Mouse (Mus musculus): ENCODE results near the gene Gm8332.
"Not testable (repeated sequence)": the region's sequence is repeated elsewhere in the genome, so short reads cannot be mapped to it uniquely, and the experiment has no call there.

Gm8332 gene

DNA sequence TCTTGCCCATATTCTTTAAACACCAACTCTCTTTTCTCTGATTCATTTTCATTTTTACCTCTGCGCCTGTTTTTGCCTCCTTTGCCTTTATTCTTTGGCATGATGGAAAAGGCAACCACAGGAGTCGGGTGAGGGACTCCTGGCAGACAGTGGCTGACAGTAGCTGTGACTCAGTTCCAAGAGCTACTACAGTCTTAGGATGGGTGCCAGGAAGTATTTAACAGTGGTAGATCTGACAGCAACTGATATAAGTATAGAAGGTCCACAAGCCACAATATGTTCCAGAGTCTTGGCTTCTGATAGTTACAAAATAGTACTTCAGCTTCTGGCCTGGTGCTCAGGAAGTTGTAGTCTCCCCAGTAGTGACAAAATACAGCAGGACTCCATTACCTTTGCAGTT, at the start of gene Gm8332:
Gene Gm8332 (minus strand): TSS at position 101 of the 400 bp plus-strand sequence.
- not testable (repeated sequence) for DNase-seq (ENCODE audit: low spot score)

- not testable (repeated sequence) for DNase-seq (ENCODE audit: low spot score)
These were observed 47.3 kb upstream of the Gm8332 start for GRCm38 (mm10) chr12:88297171-88297570.

DNA sequence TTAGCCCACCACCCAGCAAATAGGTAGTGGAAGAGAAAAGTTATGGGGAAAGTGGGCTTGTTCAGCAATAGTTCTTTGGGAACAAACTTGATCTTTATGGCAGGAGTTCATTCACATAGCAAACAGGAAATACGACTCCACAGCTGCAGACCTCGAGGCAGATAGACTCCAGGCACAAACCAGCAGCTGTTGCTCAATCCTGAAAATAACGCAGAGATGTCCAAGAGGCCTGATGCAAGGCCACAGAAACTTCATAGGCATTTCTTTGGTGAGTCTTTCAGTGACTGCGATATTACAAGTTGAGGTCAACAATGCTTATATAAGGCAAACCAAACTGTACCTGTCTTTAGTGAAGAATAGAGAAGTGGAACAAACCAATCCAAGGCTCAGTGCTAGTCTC, 43.2 kb upstream of the Gm8332 start:
- DNase-seq (ENCODE audit: low spot score) = not testable (repeated sequence)

GRCm38 (mm10) chr12:88285224-88285623, 35.3 kb upstream of the Gm8332 start:
- DNase-seq (ENCODE audit: low spot score) = not testable (repeated sequence)

DNA sequence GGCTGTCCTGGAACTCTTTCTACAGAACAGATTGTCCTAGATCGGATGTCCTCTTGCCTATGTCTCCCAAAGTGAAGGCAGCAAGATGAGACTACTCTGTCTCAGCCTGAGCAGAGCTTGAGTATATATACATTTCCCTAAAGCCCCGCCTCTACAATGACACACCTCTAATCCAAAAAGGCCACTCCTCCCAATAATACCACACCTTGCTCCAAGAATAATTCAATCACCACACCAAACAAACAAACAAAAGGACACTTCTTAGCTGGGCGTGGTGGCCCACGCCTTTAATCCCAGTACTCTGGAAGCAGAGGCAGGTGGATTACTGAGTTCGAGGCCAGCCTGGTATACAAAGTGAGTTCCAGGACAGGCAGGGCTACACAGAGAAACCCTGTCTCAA, 24.5 kb upstream of the Gm8332 start, which contains the start of gene Gm5662:
Gene Gm5662 (minus strand): TSS at position 101 of the 400 bp plus-strand sequence.
- not testable (repeated sequence) for DNase-seq (ENCODE audit: low spot score)

DNA sequence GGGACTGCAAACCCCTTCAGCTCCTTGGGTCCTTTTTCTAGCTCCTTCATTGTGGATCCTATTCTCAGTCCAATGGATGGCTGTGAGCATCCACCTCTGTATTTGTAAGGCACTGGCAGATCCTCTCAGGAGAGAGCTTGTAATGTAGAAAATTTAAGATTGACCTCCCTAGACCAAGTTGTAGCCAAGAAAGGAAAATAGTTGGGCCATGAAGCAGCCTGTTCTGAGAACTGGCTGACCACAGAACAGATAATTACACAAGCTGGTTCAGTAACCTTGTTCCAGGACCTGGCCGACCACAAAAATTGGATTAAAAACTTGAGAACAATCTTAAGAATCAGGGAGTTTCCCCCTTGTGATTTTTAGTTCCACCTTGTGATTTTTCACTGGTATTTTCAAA, 7.3 kb upstream of the Gm8332 start:
- DNase-seq (ENCODE audit: low spot score) = no peak

- DNase-seq (ENCODE audit: low spot score) = not testable (repeated sequence)
These were observed 6.0 kb upstream of the Gm8332 start for GRCm38 (mm10) chr12:88255917-88256316.

- not testable (repeated sequence) for DNase-seq (ENCODE audit: low spot score)
These were observed 4.1 kb downstream of the Gm8332 start for GRCm38 (mm10) chr12:88245786-88246185.

DNA sequence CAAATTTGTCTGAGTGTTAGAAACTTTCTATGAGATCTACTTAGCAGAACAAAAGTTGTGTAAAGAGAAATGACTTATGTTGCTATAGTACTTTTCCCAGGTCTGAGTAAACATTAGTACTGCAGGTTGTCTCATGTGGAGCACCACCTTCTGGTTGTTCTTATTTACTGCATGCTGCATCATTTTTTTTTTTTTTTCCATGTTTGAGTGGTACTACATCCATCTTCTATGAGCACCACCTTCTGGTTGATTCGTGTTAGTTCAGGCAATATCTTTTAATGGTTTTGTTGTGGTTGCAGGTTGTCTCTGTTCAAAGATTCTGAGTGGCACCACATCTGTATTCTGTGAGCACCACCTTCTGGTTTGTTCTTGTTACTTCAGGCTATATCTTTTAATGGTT, 7.0 kb downstream of the Gm8332 start:
- not testable (repeated sequence) for DNase-seq (ENCODE audit: low spot score)

GRCm38 (mm10) chr12:88219445-88219844, 30.5 kb downstream of the Gm8332 start:
- DNase-seq (ENCODE audit: low spot score) = no peak

DNA sequence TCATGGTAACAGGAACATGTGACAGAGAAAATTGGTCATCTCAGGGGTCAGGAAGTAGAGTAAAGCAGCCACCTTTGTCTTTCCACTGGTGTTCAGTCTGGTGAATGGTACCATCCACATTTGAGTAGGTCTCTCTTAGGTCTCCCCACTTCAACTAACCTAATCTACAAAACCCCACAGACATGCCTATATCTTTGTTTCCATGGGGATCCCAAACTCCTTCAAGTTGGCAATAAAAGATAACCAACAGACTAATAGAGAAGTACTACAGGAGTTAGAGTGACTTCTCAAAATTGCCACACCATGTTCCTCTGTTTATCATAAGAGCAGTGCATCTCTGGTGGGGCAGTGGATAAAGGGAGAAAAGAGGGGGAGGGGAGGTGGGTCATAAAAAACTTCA, 31.8 kb downstream of the Gm8332 start:
- DNase-seq (ENCODE audit: low spot score) = not testable (repeated sequence)

GRCm38 (mm10) chr12:88214641-88215040, 35.3 kb downstream of the Gm8332 start:
- DNase-seq (ENCODE audit: low spot score) = no peak

GRCm38 (mm10) chr12:88211458-88211857, 38.4 kb downstream of the Gm8332 start:
- DNase-seq (ENCODE audit: low spot score) = not testable (repeated sequence)

DNA sequence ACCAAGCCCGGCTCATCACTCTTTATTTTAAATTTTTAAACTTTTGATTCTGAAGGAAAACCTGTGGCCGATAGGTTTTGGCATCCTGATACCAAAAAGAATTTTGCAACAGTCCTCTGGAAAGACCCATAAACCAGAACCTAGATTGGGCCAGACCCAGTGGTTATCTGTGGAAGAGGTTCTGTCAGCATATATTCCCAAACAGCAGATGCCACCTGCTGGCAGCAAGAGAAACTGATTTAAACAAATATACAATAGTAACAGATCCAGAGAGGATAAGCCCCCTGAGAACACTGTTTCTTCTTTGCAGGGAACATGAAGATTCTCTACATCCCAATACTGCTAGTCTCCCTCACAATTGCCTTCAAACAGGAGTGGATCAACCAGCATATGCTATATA, 47.0 kb downstream of the Gm8332 start:
- no peak for DNase-seq (ENCODE audit: low spot score)

All from ovary, postnatal 10 days (tissue).